Mouse (Mus musculus) colon, adult 2 months (tissue): ENCODE results near the gene Ints5. TPM values are rescaled to one million over a fixed set of nuclear protein-coding genes. Genes with fewer than 3 reads are reported as not detected.

Experiments
- polyA plus RNA-seq: library from polyadenylated mRNA; depleted of rRNA; stranded (reverse); fragments of >200 nt; gene quantifications from 2 replicates; pipeline ENCODE4 v1.2.3, GENCODE M21; 2012; rRNA removed

Ints5 gene
- 24.4 and 26.7 TPM in 2 replicates for polyA plus RNA-seq

DNA sequence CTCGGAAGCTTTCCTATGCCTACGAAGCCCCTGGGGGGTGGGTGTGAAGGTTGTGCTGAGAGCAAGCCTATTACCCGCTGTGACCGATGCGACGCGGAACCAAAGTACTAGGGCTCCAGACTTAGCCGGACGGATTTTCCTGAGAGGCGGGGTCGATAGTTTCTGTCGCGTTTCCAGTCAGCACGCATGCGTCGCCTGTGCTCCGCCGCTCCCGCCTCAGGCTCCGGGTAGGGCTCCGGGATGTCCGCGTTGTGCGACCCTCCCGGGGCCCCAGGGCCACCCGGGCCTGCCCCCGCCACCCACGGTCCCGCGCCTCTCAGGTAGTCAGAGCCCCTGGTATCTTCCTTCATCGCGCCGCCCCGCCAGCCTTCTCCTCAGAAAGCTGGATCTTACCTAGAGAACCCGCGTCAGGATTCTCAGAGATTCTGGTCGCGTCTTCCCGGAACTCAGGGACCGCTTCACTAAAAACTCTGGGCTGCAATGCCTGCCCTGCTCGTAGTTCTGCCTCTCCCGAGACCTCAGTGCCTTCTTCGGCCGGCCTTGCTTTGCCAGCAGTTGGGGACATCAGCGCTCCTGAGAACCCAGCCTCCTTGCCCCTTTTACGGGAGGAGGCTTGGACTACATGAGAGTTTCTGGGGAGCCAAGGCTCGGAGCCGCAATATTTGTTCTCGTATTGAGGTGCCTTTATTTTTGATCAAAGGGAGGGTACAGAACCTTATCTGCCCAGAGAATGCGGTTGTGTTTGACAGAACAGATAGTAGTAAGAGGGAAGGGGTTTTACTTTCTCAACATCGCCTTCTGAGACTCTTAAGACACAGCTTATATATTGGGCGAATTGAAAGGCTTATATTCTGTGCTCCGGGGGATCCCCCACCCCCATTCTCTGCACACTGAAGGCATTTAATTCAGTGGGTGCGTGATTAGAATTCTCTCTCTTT, at the start of gene Ints5:
Gene Ints5 (plus strand): TSS at position 177 of the 938 bp plus-strand sequence.

GRCm38 (mm10) chr19:8850402-8850901, 42.4 kb upstream of the Ints5 start, which contains the start of gene Lrrn4cl:
Gene Lrrn4cl, plus strand, starts transcription at chr19:8850768.

DNA sequence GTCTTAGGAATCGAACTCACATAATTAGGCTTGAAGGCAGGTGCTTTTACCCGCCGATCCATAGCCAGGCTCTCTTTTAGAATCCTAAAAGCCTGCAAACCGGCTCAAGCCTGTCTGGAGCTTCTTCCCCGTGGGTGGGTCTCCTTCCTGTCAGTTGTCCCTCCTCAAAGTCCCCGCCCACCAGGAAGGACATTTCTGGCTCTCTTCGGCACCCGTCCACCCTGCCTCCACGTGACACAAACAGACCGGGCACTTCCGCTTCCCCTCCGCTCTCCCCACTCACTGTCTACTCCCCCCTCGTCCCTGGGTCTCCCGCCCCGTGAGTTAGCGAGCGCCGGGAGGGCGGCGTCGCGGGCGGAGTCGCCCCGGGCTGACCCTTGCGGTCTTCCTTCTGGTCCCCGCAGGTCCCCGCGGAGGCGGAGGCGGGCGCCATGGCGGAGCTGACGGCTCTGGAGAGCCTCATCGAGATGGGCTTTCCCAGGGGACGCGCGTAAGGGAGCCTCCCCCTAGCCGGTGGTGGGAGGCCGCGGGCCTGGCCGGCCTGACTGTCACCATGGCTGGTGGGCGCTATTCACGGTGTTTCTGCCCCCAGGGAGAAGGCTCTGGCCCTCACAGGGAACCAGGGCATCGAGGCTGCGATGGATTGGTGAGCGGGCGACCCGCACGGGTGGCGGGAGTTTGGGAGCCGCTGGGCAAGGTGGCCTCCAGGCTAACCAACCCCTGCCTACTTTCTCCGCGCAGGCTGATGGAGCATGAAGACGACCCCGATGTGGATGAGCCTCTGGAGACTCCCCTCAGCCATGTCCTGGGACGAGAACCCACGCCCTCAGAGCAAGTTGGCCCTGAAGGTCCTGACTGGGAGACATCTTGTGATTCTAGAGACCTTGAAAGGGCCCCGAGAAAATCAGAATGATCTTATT, 21.3 kb upstream of the Ints5 start, which contains the start of gene Ubxn1:
Gene Ubxn1 (plus strand): TSS at position 230 of the 920 bp plus-strand sequence.

DNA sequence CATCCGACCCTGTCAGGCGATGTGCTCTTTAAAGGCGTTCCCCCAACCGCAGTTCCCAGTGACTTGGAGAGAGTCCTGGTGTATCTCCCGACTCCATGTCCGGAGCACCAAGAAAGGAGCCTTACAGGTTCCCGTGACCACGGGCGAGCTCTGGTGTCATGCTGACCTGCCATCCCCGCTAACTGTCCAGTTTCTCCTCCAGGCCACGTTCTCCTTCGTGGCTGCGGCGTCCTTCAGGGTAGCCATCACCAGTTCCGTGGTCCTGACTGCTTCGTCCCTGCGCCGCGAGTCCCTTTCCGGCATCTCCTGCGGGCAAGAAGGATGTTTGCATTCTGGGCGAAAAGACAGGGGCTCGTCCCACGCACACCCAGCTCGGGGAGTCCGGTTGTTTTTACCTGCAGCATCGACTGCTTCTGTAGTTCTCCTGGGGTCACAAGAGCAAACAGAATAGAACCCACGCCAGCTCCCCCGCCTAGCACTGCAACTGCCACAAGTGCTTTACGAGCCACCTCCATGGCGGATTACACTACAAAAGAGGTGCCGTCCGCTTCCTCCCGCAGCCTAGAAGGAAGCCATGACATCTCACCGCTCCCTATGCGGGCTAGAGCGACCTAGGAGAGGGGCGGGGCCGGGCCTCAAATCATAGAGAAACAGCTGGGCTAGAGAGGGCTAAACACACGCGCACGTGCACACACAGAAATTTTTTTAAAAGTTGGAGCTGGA, 12.3 kb upstream of the Ints5 start, which contains the start of gene Uqcc3:
Gene Uqcc3 (minus strand): TSS at position 613 of the 723 bp plus-strand sequence.

GRCm38 (mm10) chr19:8883616-8884015, 9.2 kb upstream of the Ints5 start, which contains the start of the genes Lbhd1 and Gm49403:
Gene Lbhd1, plus strand, starts transcription at chr19:8883732.
Gene Gm49403, plus strand, starts transcription at chr19:8883930.

GRCm38 (mm10) chr19:8888511-8889385, 4.1 kb upstream of the Ints5 start, which contains the start of the genes 1810009A15Rik and Gm49416:
Gene 1810009A15Rik, plus strand, starts transcription at chr19:8888853.
Gene Gm49416, plus strand, starts transcription at chr19:8888926.

GRCm38 (mm10) chr19:8897865-8898495, 5.2 kb downstream of the Ints5 start, which contains the start of gene Ganab:
Gene Ganab, plus strand, starts transcription at chr19:8898071.

DNA sequence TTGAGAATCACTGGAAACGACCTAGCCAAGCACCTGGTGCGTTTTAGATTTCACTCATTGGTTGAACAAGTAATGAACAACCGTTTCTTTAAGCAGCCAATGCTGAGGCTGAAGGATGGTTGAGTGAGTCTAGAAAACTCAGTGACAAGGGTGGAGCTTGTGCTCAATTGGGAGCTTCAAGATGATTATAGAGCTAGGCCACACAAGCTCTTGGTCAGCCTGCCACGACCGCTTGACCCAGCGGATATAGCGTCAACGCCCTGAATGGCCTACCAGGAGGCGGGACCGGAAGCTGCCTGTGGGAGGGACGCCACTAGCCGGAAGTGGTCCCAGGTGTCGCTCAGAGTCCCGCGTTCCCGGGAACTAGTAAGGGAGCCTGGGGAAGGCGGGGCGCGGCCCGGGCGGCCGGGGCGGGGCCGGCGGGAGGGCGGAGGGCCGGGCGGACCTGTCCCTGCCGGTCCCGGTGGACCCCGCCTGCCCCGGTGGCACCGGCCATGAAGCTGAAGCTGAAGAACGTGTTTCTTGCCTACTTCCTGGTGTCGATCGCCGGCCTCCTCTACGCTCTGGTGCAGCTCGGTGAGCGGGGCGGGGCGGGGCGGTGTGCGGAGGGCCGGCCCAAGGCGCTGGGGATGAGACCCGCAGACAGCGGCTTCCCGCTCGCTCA, 27.4 kb downstream of the Ints5 start, which contains the start of gene B3gat3:
Gene B3gat3 (plus strand): TSS at position 302 of the 664 bp plus-strand sequence.

DNA sequence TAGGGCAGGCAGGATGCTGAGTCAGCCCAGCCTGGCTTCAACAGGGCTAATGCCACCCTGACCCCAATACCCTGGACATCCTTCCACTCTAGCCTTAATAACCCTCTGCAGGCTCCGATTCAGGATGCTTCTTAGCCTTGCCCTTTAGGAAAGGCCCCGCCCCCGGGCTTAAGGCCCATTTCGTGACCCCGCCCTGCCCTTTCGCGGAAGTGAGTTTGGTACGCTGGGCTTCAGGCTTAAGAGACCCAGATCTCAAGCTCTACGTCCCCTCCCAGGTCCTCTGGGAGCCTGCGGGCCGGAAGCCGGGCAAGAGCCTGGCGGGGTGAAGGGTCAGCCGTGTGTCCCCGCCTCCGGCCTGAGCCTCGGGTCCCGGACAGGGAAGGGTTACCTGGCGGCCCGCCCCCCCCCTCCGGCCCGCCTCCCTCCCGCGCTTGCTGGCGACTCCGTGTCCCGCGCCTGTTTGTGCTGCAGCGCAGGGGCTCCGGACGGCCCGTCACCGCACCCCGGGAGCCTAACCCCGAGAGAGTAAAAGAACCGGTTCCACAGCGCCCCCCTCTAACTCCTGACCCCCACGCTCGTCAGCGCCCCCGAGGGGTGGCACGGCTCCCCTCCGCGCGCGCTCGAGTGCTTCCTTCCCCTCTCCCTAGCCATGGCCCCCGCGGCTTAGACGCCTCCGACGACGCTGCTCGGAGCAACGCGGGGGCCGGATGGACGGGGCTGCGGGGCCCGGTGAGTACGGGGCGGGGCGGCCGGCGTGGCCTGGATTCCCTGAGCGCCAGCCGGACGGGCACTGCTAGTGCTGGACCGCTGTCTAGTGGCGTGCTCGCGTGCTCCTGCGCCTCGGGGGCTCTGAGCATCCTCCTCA, 36.7 kb downstream of the Ints5 start, which contains the start of the genes Rom1 and Eml3:
Gene Rom1 (minus strand): TSS at position 133 of the 865 bp plus-strand sequence.
Gene Eml3 (plus strand): TSS at position 329 of the 865 bp plus-strand sequence.

GRCm38 (mm10) chr19:8941515-8942217, 48.9 kb downstream of the Ints5 start, which contains the start of gene Mta2:
Gene Mta2, plus strand, starts transcription at chr19:8941875.

Other genes with a start within 250 kb of the Ints5 start
- 8.6 and 12.4 TPM in 2 replicates for gene Chrm1, start 229.2 kb upstream of the Ints5 start, polyA plus RNA-seq
- gene Slc3a2, start 169.6 kb upstream of the Ints5 start, polyA plus RNA-seq: 77.3 and 84.0 TPM in 2 replicates
- 23.1 and 24.6 TPM in 2 replicates for gene Wdr74, start 157.2 kb upstream of the Ints5 start, polyA plus RNA-seq
- not detected in 2 replicates for gene 1700092M07Rik, start 152.3 kb upstream of the Ints5 start, polyA plus RNA-seq
- gene Stx5a, start 151.6 kb upstream of the Ints5 start, polyA plus RNA-seq: 76.8 and 84.3 TPM in 2 replicates
- 46.2 and 48.5 TPM in 2 replicates for gene Nxf1, start 135.9 kb upstream of the Ints5 start, polyA plus RNA-seq
- gene Tmem223, start 122.0 kb upstream of the Ints5 start, polyA plus RNA-seq: 138 and 175 TPM in 2 replicates
- gene Tmem179b, start 118.5 kb upstream of the Ints5 start, polyA plus RNA-seq: 72.7 and 126 TPM in 2 replicates
- 9.5 and 9.9 TPM in 2 replicates for gene Taf6l, start 106.6 kb upstream of the Ints5 start, polyA plus RNA-seq
- gene Polr2g, start 94.4 kb upstream of the Ints5 start, polyA plus RNA-seq: 17.4 and 20.0 TPM in 2 replicates
- gene Zbtb3, start 90.5 kb upstream of the Ints5 start, polyA plus RNA-seq: 1.6 and 1.9 TPM in 2 replicates
- gene Ttc9c, start 73.7 kb upstream of the Ints5 start, polyA plus RNA-seq: 9.8 and 12.1 TPM in 2 replicates
- 23.2 and 24.4 TPM in 2 replicates for gene Hnrnpul2, start 73.0 kb upstream of the Ints5 start, polyA plus RNA-seq
- 2.4 and 6.1 TPM in 2 replicates for gene AC129217.1, start 63.2 kb upstream of the Ints5 start, polyA plus RNA-seq
- 125 and 157 TPM in 2 replicates for gene Bscl2, start 55.5 kb upstream of the Ints5 start, polyA plus RNA-seq
- gene Gng3, start 53.8 kb upstream of the Ints5 start, polyA plus RNA-seq: 2.1 and 2.8 TPM in 2 replicates
- 1.5 and 3.0 TPM in 2 replicates for gene Lrrn4cl, start 42.2 kb upstream of the Ints5 start, polyA plus RNA-seq
- gene Ubxn1, start 21.5 kb upstream of the Ints5 start, polyA plus RNA-seq: 113 and 124 TPM in 2 replicates
- gene Uqcc3, start 12.1 kb upstream of the Ints5 start, polyA plus RNA-seq: 24.9 and 27.0 TPM in 2 replicates
- 0.76 and 1.1 TPM in 2 replicates for gene Lbhd1, start 9.3 kb upstream of the Ints5 start, polyA plus RNA-seq
- not detected in 2 replicates for gene Gm49403, start 9.1 kb upstream of the Ints5 start, polyA plus RNA-seq
- 9.0 and 12.8 TPM in 2 replicates for gene 1810009A15Rik, start 4.2 kb upstream of the Ints5 start, polyA plus RNA-seq
- gene Gm49416, start 4.1 kb upstream of the Ints5 start, polyA plus RNA-seq: not detected in 2 replicates
- gene Ganab, start 5.1 kb downstream of the Ints5 start, polyA plus RNA-seq: 94.0 and 114 TPM in 2 replicates
- gene B3gat3, start 27.4 kb downstream of the Ints5 start, polyA plus RNA-seq: 114 and 123 TPM in 2 replicates
- gene Rom1, start 36.4 kb downstream of the Ints5 start, polyA plus RNA-seq: 11.4 and 12.6 TPM in 2 replicates
- 34.6 and 42.8 TPM in 2 replicates for gene Eml3, start 36.5 kb downstream of the Ints5 start, polyA plus RNA-seq
- 17.1 and 24.9 TPM in 2 replicates for gene Mta2, start 48.9 kb downstream of the Ints5 start, polyA plus RNA-seq
- 14.7 and 16.6 TPM in 2 replicates for gene Tut1, start 60.8 kb downstream of the Ints5 start, polyA plus RNA-seq
- gene Eef1g, start 74.0 kb downstream of the Ints5 start, polyA plus RNA-seq: 172 and 210 TPM in 2 replicates
- 26.2 and 29.7 TPM in 2 replicates for gene Ahnak, start 96.3 kb downstream of the Ints5 start, polyA plus RNA-seq
- 1.9 and 2.4 TPM in 2 replicates for gene Scgb1a1, start 195.0 kb downstream of the Ints5 start, polyA plus RNA-seq
- gene Asrgl1, start 242.6 kb downstream of the Ints5 start, polyA plus RNA-seq: 0.64 and 2.4 TPM in 2 replicates